In genomic region chr9:107703337-107704122, GRCm38 (mm10) we compare ENCODE assay signal across 8 mouse cellular contexts. TPM values are rescaled to one million over a fixed set of nuclear protein-coding genes. Genes with fewer than 3 reads are reported as not detected.
DNase-seq lines count a peak whose midpoint lies in the region; ATAC-seq and TF ChIP-seq lines count a peak whose summit lies in the region.

No protein-coding gene starts in this region.

- no peak overlapping the region for H3K4me2 ChIP-seq in liver, postnatal 0 days (ENCODE audit: low read depth, low read length)
- no peak overlapping the region for H3K4me2 ChIP-seq in intestine, embryonic 15.5 days (replicated peaks)
- no peak overlapping the region for H3K4me2 ChIP-seq in stomach, embryonic 15.5 days
- no peak overlapping the region for H3K4me2 ChIP-seq in neural tube, embryonic 15.5 days

- H3K27me3 ChIP-seq in liver, postnatal 0 days (ENCODE audit: insufficient read depth, low read length), result peaks cover 34% of the 10 kb centered on the region
- H3K27me3 ChIP-seq in intestine, embryonic 15.5 days (replicated peaks), result no peaks in the 10 kb centered on the region
- no peaks in the 10 kb centered on the region for H3K27me3 ChIP-seq in stomach, embryonic 15.5 days (replicated peaks)
- no peaks in the 10 kb centered on the region for H3K27me3 ChIP-seq in neural tube, embryonic 15.5 days (replicated peaks)

- no peak overlapping the region for H3K9ac ChIP-seq in liver, postnatal 0 days (replicated peaks)
- no peak overlapping the region for H3K9ac ChIP-seq in intestine, embryonic 15.5 days
- H3K9ac ChIP-seq in stomach, embryonic 15.5 days, result no peak overlapping the region
- H3K9ac ChIP-seq in neural tube, embryonic 15.5 days (replicated peaks), result no peak overlapping the region

- 0 out of 2 replicates have a peak, but pooled peaks have one; percentile 39 for ATAC-seq in liver, postnatal 0 days
- no peak for ATAC-seq in intestine, embryonic 15.5 days
- ATAC-seq in stomach, embryonic 15.5 days (ENCODE audit: insufficient read depth, low FRiP score, low read depth), result no peak
- no peak for ATAC-seq in neural tube, embryonic 15.5 days (ENCODE audit: low FRiP score)
- no peak for ATAC-seq in erythroid progenitor cell, adult 5-6 weeks (replicated peaks; ENCODE audit: low FRiP score, poor library complexity, severe bottlenecking)

- no peak for TF ChIP-seq EP300 in liver, postnatal 0 days (IDR thresholded peaks at IDR 0.05; ENCODE audit: low read depth)

- no peaks in the 10 kb centered on the region for H3K36me3 ChIP-seq in liver, postnatal 0 days (replicated peaks; ENCODE audit: insufficient read depth, low read length)
- 0 out of 2 replicates have a peak, but pooled peaks cover 4% of the 10 kb centered on the region for H3K36me3 ChIP-seq in intestine, embryonic 15.5 days
- no peaks in the 10 kb centered on the region for H3K36me3 ChIP-seq in stomach, embryonic 15.5 days
- H3K36me3 ChIP-seq in neural tube, embryonic 15.5 days, result no peaks in the 10 kb centered on the region

- no peak overlapping the region for H3K27ac ChIP-seq in liver, postnatal 0 days (ENCODE audit: low read depth)
- H3K27ac ChIP-seq in intestine, embryonic 15.5 days, result peak overlapping the region; percentile 36
- peak overlapping the region; percentile 73 for H3K27ac ChIP-seq in stomach, embryonic 15.5 days
- no peak overlapping the region for H3K27ac ChIP-seq in neural tube, embryonic 15.5 days (replicated peaks)

- no peaks in the 10 kb centered on the region for H3K9me3 ChIP-seq in liver, postnatal 0 days (ENCODE audit: low read length)
- H3K9me3 ChIP-seq in intestine, embryonic 15.5 days, result no peaks in the 10 kb centered on the region
- no peaks in the 10 kb centered on the region for H3K9me3 ChIP-seq in stomach, embryonic 15.5 days
- no peaks in the 10 kb centered on the region for H3K9me3 ChIP-seq in neural tube, embryonic 15.5 days (replicated peaks)

- no peak for TF ChIP-seq CTCF in liver, postnatal 0 days (IDR thresholded peaks at IDR 0.05; ENCODE audit: low read depth)

- peaks cover 6% of the 10 kb centered on the region for H3K4me1 ChIP-seq in liver, postnatal 0 days (ENCODE audit: insufficient read depth)
- peaks cover 87% of the 10 kb centered on the region for H3K4me1 ChIP-seq in intestine, embryonic 15.5 days (replicated peaks)
- H3K4me1 ChIP-seq in stomach, embryonic 15.5 days, result peaks cover 84% of the 10 kb centered on the region
- H3K4me1 ChIP-seq in neural tube, embryonic 15.5 days, result peaks cover 82% of the 10 kb centered on the region

- no peak overlapping the region for H3K4me3 ChIP-seq in liver, postnatal 0 days (ENCODE audit: low read depth, low read length)
- no peak overlapping the region for H3K4me3 ChIP-seq in intestine, embryonic 15.5 days (replicated peaks)
- H3K4me3 ChIP-seq in stomach, embryonic 15.5 days (replicated peaks), result no peak overlapping the region
- no peak overlapping the region for H3K4me3 ChIP-seq in neural tube, embryonic 15.5 days (replicated peaks)

- WGBS in liver, postnatal 0 days (ENCODE audit: insufficient replicate concordance), result 59% methylated on average over 14 of the region's 14 CpGs
- WGBS in intestine, embryonic 15.5 days, result 53% methylated on average over 14 of the region's 14 CpGs
- WGBS in stomach, embryonic 15.5 days, result 45% methylated on average over 14 of the region's 14 CpGs
- 56% methylated on average over 14 of the region's 14 CpGs for WGBS in neural tube, embryonic 15.5 days

- DNase-seq in adrenal gland, postnatal 10 days, result peak; percentile 51
- DNase-seq in adrenal gland, adult 18-20 months (ENCODE audit: low spot score in 2 of 2), result no peak
- peak; percentile 42 for DNase-seq in liver, postnatal 0 days
- DNase-seq in liver, result no peak

RNA-seq across cellular contexts. Expression of gene Sema3f, which starts 6.7 kb away (rescaled TPM):
- 10 to 100 TPM; 20.2 to 24.8 TPM for total RNA-seq in adrenal gland, postnatal 10 days (2021)
- total RNA-seq in adrenal gland, adult 18-20 months (2021), result 10 to 100 TPM; 30.2 to 34.1 TPM
- 0.76 and 1.1 TPM in 2 replicates for polyA plus RNA-seq in liver, postnatal 0 days (2015; fragmentation: Nextera tagmentation; extraction: Ambion mirVana)
- 8.9 and 11.2 TPM in 2 replicates for polyA plus RNA-seq in intestine, embryonic 15.5 days (2015; fragmentation: Nextera tagmentation; extraction: Ambion mirVana)
- 19.7 and 21.3 TPM in 2 replicates for polyA plus RNA-seq in stomach, embryonic 15.5 days (2015; fragmentation: Nextera tagmentation; extraction: Ambion mirVana)
- polyA plus RNA-seq in neural tube, embryonic 15.5 days (2015; fragmentation: Nextera tagmentation; extraction: Ambion mirVana), result 10.2 and 12.5 TPM in 2 replicates
- total RNA-seq in erythroid progenitor cell, adult 5-6 weeks (2015; ENCODE audit: low replicate concordance), result not detected in 2 replicates
- total RNA-seq in erythroid progenitor cell, adult 5-6 weeks (2017; ENCODE audit: low replicate concordance), result not detected in 2 replicates

RNA-seq across cellular contexts. Expression of gene Gnat1, which starts 24.0 kb away (rescaled TPM):
- total RNA-seq in adrenal gland, postnatal 10 days (2021), result under 1 TPM; 0.33 to 0.42 TPM
- total RNA-seq in adrenal gland, adult 18-20 months (2021), result under 1 TPM; 0.22 to 0.56 TPM
- 5.8 and 6.2 TPM in 2 replicates for polyA plus RNA-seq in liver, postnatal 0 days (2015; fragmentation: Nextera tagmentation; extraction: Ambion mirVana)
- polyA plus RNA-seq in intestine, embryonic 15.5 days (2015; fragmentation: Nextera tagmentation; extraction: Ambion mirVana), result 0.82 and 1.9 TPM in 2 replicates
- 1.1 and 1.9 TPM in 2 replicates for polyA plus RNA-seq in stomach, embryonic 15.5 days (2015; fragmentation: Nextera tagmentation; extraction: Ambion mirVana)
- 2.5 and 2.9 TPM in 2 replicates for polyA plus RNA-seq in neural tube, embryonic 15.5 days (2015; fragmentation: Nextera tagmentation; extraction: Ambion mirVana)
- not detected in 2 replicates for total RNA-seq in erythroid progenitor cell, adult 5-6 weeks (2015; ENCODE audit: low replicate concordance)
- 1.9 TPM in 1 of 2 replicates, not detected in the other for total RNA-seq in erythroid progenitor cell, adult 5-6 weeks (2017; ENCODE audit: low replicate concordance)

RNA-seq across cellular contexts. Expression of gene Slc38a3, which starts 34.2 kb away (rescaled TPM):
- total RNA-seq in adrenal gland, postnatal 10 days (2021), result 10 to 100 TPM; 42.0 to 95.1 TPM
- total RNA-seq in adrenal gland, adult 18-20 months (2021), result under 1 TPM; 0.33 to 0.64 TPM
- 147 and 174 TPM in 2 replicates for polyA plus RNA-seq in liver, postnatal 0 days (2015; fragmentation: Nextera tagmentation; extraction: Ambion mirVana)
- 8.4 and 16.0 TPM in 2 replicates for polyA plus RNA-seq in intestine, embryonic 15.5 days (2015; fragmentation: Nextera tagmentation; extraction: Ambion mirVana)
- 19.5 and 28.6 TPM in 2 replicates for polyA plus RNA-seq in stomach, embryonic 15.5 days (2015; fragmentation: Nextera tagmentation; extraction: Ambion mirVana)
- polyA plus RNA-seq in neural tube, embryonic 15.5 days (2015; fragmentation: Nextera tagmentation; extraction: Ambion mirVana), result 35.1 and 35.4 TPM in 2 replicates
- total RNA-seq in erythroid progenitor cell, adult 5-6 weeks (2015; ENCODE audit: low replicate concordance), result not detected in 2 replicates
- total RNA-seq in erythroid progenitor cell, adult 5-6 weeks (2017; ENCODE audit: low replicate concordance), result not detected in 2 replicates

Comparison
In these comparisons a context has a peak if more than half of its experiments do, and no peak if none do; other contexts are left out.
1. DNase-seq: peak in adrenal gland, postnatal 10 days (single experiment) and liver, postnatal 0 days (single experiment); none in adrenal gland, adult 18-20 months (0 of 2) and liver (single experiment).
2. H3K27ac ChIP-seq: peak in intestine, embryonic 15.5 days (single experiment) and stomach, embryonic 15.5 days (single experiment); none in liver, postnatal 0 days (single experiment) and neural tube, embryonic 15.5 days (single experiment).